Mouse (Mus musculus) intestine, postnatal 0 days (tissue): ENCODE results near the gene Ebf1. TPM values are rescaled to one million over a fixed set of nuclear protein-coding genes. Genes with fewer than 3 reads are reported as not detected.

ENCODE experiments used
- ATAC-seq: fragments of 200-750 bp; cut with Nextera tagmentation; 2 replicates; pipeline ENCODE4 v1.8.0; 2017; ENCODE audit warnings: mild to moderate bottlenecking, moderate TSS enrichment, moderate library complexity
- H3K27ac ChIP-seq: fragments of 300-500 bp; sonication (generic); 2 replicates; pipeline ENCODE4 v1.5.1; 2014; ENCODE audit warnings: mild to moderate bottlenecking, low read depth, low read length, moderate library complexity
- H3K27me3 ChIP-seq: fragments of 300-500 bp; sonication (generic); replicated peaks from 2 replicates; pipeline ENCODE4 v1.6.1; 2014; ENCODE audit warnings: low read length, mixed read lengths; ENCODE audit not compliant: control insufficient read depth, insufficient read depth
- H3K36me3 ChIP-seq: fragments of 300-500 bp; sonication (generic); 2 replicates; pipeline ENCODE4 v1.6.1; 2014; ENCODE audit warnings: mild to moderate bottlenecking, moderate library complexity; ENCODE audit not compliant: control insufficient read depth, insufficient read depth
- H3K4me1 ChIP-seq: fragments of 300-500 bp; sonication (generic); replicated peaks from 2 replicates; pipeline ENCODE4 v1.6.1; 2014; ENCODE audit warnings: antibody characterized with exemption, low read length, mixed read lengths; ENCODE audit not compliant: control insufficient read depth, insufficient read depth
- H3K4me2 ChIP-seq: fragments of 300-500 bp; sonication (generic); replicated peaks from 2 replicates; pipeline ENCODE4 v1.6.1; 2014; ENCODE audit warnings: low read depth, mild to moderate bottlenecking, moderate library complexity
- H3K4me3 ChIP-seq: fragments of 300-500 bp; sonication (generic); 2 replicates; pipeline ENCODE4 v1.5.1; 2014; ENCODE audit warnings: low read depth, low read length
- H3K9ac ChIP-seq: fragments of 300-500 bp; sonication (generic); 2 replicates; pipeline ENCODE4 v1.6.1; 2014; ENCODE audit warnings: mild to moderate bottlenecking, low read depth, low read length
- H3K9me3 ChIP-seq: fragments of 300-500 bp; sonication (generic); 2 replicates; pipeline ENCODE4 v1.6.1; 2016; ENCODE audit warnings: mixed run types; ENCODE audit not compliant: control insufficient read depth
- CTCF ChIP-seq: sonication (generic); IDR thresholded peaks from 2 replicates; pipeline ENCODE4 v1.5.1; 2016; ENCODE audit warnings: low read depth, mild to moderate bottlenecking, control low read depth, antibody characterized with exemption, moderate library complexity
- WGBS: fragments of 180-500 bp; shearing (Covaris S2); extraction: QIAGEN DNeasy Blood & Tissue Kit; methylation state at CpG from one replicate; pipeline ENCODE4 v1.1.7; 2014; 5-methylcytosine and 5-hydroxymethylcytosine counted together
- polyA plus RNA-seq: library from polyadenylated mRNA; unstranded; fragments of >200 nt; fragmentation: Nextera tagmentation; extraction: Ambion mirVana; gene quantifications from 2 replicates; pipeline ENCODE4 v1.2.1, GENCODE M21; 2015

Ebf1 gene
- polyA plus RNA-seq, 1 experiment from 2014 or later, result 4.0 TPM

DNA sequence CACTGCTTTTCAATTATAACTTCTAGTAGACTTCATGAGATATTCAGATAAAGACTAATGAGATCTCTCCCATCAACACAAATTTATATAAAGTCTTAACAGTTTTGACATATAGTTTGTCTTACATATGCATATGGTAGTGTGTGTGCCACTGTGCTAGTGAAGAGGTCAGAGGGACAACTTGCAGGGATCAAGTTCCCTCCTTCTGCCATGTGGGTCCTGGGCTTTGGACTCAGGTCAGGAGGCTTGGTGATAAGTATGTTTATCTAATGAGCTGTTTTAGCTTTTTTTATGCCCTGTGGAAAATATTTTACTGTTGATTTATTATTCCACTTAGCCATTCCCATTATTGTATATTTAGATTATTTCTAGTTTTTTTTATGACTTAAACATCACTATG, 93.7 kb downstream of the Ebf1 start:
- Histone ChIP-seq H3K4me3 (no peak overlapping the region), H3K36me3 (no peaks in the 10 kb centered on the region), H3K4me2 (no peak overlapping the region), H3K27ac (no peak overlapping the region), H3K27me3 (no peaks in the 10 kb centered on the region), H3K9ac (no peak overlapping the region), H3K4me1 (no peaks in the 10 kb centered on the region), H3K9me3 (no peaks in the 10 kb centered on the region)
- TF ChIP-seq CTCF, result no peak
- ATAC-seq, result no peak

DNA sequence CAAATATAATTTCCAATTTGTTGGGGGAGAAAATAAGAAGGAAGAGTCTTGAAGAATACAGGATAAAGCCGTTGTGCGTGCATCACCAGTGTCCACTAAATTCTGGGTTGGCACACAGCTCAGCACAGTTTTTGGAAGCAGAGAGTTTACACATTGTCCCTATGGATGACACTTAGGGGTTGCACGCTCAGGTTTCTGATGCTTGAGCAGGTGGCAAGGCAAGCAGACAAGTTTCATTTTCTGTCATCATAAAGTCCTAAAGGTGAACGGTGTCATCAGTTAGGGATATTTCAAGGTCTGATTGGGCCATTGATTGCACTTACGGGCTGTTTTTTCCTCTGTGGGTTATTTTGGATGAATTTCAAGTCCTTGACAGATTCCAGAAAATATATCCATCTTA, 97.1 kb downstream of the Ebf1 start:
- 87% methylated on average over 5 of the region's 5 CpGs for WGBS
- no peaks in the 10 kb centered on the region for H3K27me3 ChIP-seq
- no peak for TF ChIP-seq CTCF
- H3K27ac ChIP-seq, result no peak overlapping the region
- no peaks in the 10 kb centered on the region for H3K4me1 ChIP-seq
- H3K4me3 ChIP-seq, result no peak overlapping the region
- H3K4me2 ChIP-seq, result no peak overlapping the region
- no peaks in the 10 kb centered on the region for H3K36me3 ChIP-seq
- H3K9me3 ChIP-seq, result no peaks in the 10 kb centered on the region
- no peak for ATAC-seq
- no peak overlapping the region for H3K9ac ChIP-seq

DNA sequence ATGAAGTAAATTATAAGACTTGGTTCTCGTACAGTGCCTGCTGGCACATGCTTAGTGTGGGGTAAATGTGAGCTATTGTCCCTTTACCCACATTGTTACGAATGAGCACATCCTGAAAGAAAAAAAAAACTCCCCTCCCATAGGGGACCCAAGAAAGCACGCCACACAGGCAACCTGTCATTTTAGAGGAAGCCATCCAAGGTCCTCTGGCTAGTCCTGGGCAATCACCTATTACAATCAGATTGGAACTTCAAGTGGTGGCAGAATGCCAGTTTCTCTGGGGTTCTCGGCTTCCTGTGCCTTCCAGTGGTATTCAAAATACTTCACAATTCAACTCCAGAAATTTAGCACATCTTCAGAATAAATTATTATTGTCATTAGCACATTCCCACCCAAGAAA, 98.7 kb downstream of the Ebf1 start:
- Histone ChIP-seq H3K9ac (no peak overlapping the region), H3K4me3 (no peak overlapping the region), H3K9me3 (no peaks in the 10 kb centered on the region), H3K27ac (no peak overlapping the region), H3K36me3 (no peaks in the 10 kb centered on the region), H3K27me3 (no peaks in the 10 kb centered on the region), H3K4me1 (no peaks in the 10 kb centered on the region), H3K4me2 (no peak overlapping the region)
- 77% methylated on average over 4 of the region's 4 CpGs for WGBS
- no peak for TF ChIP-seq CTCF
- ATAC-seq, result no peak

DNA sequence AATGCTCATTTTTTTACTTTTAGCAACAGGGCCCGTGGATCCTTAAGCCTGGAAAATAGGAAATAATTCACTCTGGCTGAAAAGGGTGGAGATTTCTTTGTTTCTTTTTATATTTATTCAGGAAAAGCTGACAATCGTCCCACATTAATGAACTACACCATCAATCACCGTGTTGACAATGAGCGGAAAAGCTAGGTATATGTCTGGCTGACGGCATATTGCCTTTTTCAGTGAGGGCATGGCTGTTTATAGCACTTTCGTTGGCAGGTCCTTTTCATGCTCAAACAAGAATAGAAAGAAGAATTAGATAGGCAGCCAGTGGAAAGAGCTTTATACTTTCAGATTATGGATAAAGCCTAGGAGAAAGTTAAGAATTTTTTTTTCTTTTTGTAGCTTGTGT, 99.8 kb downstream of the Ebf1 start:
- Histone ChIP-seq H3K27ac (no peak overlapping the region), H3K9me3 (no peaks in the 10 kb centered on the region), H3K36me3 (no peaks in the 10 kb centered on the region), H3K4me2 (no peak overlapping the region), H3K27me3 (no peaks in the 10 kb centered on the region), H3K4me1 (no peaks in the 10 kb centered on the region), H3K9ac (no peak overlapping the region), H3K4me3 (no peak overlapping the region)
- no peak for TF ChIP-seq CTCF
- 60% methylated on average over 6 of the region's 6 CpGs for WGBS
- ATAC-seq, result no peak

DNA sequence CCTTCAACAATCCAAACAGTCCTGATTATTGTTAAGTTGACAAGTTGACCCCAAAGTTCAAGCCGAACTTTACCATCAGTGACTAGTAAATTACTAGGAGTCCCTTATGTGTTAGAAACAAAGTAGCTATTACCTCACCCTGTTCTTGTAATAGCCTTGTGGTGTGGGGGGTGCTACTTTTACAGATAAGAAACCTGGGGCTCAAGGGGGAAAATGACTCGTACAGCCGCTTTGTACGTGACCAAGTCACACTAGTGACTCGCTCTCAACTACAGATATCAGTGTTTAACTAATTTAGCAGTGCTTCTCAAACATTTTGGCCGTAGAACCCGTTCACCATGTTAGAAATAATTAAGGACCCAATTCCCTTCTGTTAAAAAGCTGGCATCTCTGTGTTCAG, 100.5 kb downstream of the Ebf1 start:
- Histone ChIP-seq H3K9ac (no peak overlapping the region), H3K27me3 (no peaks in the 10 kb centered on the region), H3K36me3 (no peaks in the 10 kb centered on the region), H3K4me1 (no peaks in the 10 kb centered on the region), H3K4me3 (no peak overlapping the region), H3K27ac (no peak overlapping the region), H3K4me2 (no peak overlapping the region), H3K9me3 (no peaks in the 10 kb centered on the region)
- no peak for TF ChIP-seq CTCF
- no peak for ATAC-seq
- 54% methylated on average over 7 of the region's 7 CpGs for WGBS

DNA sequence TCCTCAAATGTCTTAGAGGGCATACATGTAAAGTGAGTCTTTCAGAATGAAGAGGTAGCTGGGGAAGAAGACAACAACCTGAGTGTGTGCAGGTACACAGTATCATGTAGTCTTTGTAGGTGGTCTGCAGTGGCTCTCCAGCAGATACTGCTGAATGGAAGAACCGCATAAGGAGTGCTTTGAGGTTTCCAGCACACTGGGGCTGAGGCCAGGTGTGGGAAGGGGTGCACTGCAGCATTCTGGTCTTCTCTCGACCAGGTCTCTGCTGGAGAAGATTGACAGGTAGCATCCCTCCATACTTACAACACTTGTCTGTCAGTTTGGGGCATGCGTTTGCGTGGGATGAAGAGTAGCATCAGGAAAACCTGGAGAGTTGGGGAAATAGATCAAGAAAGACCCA, 104.9 kb downstream of the Ebf1 start:
- Histone ChIP-seq H3K4me1 (no peaks in the 10 kb centered on the region), H3K9me3 (no peaks in the 10 kb centered on the region), H3K9ac (no peak overlapping the region), H3K27me3 (no peaks in the 10 kb centered on the region), H3K4me3 (no peak overlapping the region), H3K36me3 (no peaks in the 10 kb centered on the region), H3K27ac (no peak overlapping the region), H3K4me2 (no peak overlapping the region)
- no peak for TF ChIP-seq CTCF
- WGBS, result 94% methylated on average over 4 of the region's 4 CpGs
- no peak for ATAC-seq

DNA sequence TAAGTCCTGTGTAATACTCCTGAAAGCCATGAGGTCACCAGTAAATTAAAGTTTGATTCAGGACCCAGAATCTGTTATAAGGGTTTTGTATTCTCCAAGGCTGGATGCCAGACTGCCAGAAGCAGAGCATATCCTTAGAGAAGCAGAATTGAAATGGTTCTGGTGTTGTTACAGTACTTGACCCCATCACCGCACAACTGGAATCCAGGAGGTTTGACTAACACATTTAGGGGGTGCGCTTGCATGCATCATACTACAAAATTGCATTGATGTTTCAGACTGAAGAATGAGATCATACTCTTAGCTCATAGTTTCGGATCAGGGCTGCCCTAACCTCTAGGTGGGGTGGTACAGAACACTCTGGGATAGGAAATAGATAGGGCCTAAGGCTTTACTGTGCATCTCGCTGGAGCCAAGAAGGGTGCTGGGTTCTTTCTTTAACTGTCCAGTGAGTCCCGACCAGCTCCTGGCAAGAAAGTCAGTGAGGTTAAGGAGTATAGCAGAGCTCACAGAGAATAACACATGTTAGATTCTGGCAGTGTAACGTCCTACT, 106.9 kb downstream of the Ebf1 start:
- Histone ChIP-seq H3K4me2 (no peak overlapping the region), H3K27me3 (no peaks in the 10 kb centered on the region), H3K27ac (no peak overlapping the region), H3K9me3 (no peaks in the 10 kb centered on the region), H3K36me3 (no peaks in the 10 kb centered on the region), H3K9ac (no peak overlapping the region), H3K4me3 (no peak overlapping the region), H3K4me1 (no peaks in the 10 kb centered on the region)
- WGBS, result 83% methylated on average over 6 of the region's 6 CpGs
- TF ChIP-seq CTCF, result no peak
- ATAC-seq, result no peak
